Mouse (Mus musculus) large intestine, adult 2 months (tissue): ENCODE data around the gene Sat2. TPM values are rescaled to one million over a fixed set of nuclear protein-coding genes. Genes with fewer than 3 reads are reported as not detected.
"Not testable (repeated sequence)": the region's sequence is repeated elsewhere in the genome, so short reads cannot be mapped to it uniquely, and the experiment has no call there.

Source experiments
- DNase-seq: peaks from one replicate; pipeline ENCODE4 v3.0.0-alpha.2; 2012; ENCODE audit warnings: low read depth, low spot score
- WGBS: fragments of 180-500 bp; shearing (Covaris S2); methylation state at CpG from one replicate; pipeline ENCODE4 v1.1.7; 2018; 5-methylcytosine and 5-hydroxymethylcytosine counted together
- polyA plus RNA-seq: library from polyadenylated mRNA; depleted of rRNA; stranded (reverse); fragments of >200 nt; gene quantifications from 2 replicates; pipeline ENCODE4 v1.2.3, GENCODE M21; 2012

Sat2 gene
- polyA plus RNA-seq, 1 experiment = 1.9 TPM

GRCm38 (mm10) chr11:69594853-69595252, 27.0 kb upstream of the Sat2 start:
- no peak for DNase-seq
- 92% methylated on average over 6 of the region's 6 CpGs for WGBS

- no peak for DNase-seq
- WGBS = 14% methylated on average over 9 of the region's 9 CpGs
Observed at GRCm38 (mm10) chr11:69599436-69599835, 22.4 kb upstream of the Sat2 start.

- WGBS = 29% methylated on average over 6 of the region's 6 CpGs
- no peak for DNase-seq
Observed at GRCm38 (mm10) chr11:69600098-69600497, 21.7 kb upstream of the Sat2 start.

GRCm38 (mm10) chr11:69601768-69602167, 20.1 kb upstream of the Sat2 start:
- no peak for DNase-seq
- WGBS = 45% methylated on average over 3 of the region's 3 CpGs

GRCm38 (mm10) chr11:69603516-69603915, 18.3 kb upstream of the Sat2 start:
- no peak for DNase-seq
- 90% methylated on average over 8 of the region's 8 CpGs for WGBS

GRCm38 (mm10) chr11:69604347-69604746, 17.5 kb upstream of the Sat2 start:
- DNase-seq = no peak
- WGBS = 52% methylated on average over 3 of the region's 3 CpGs

GRCm38 (mm10) chr11:69604795-69605664, 16.8 kb upstream of the Sat2 start:
- WGBS = 1% methylated on average over 73 of the region's 73 CpGs
- no peak for DNase-seq

- 2% methylated on average over 32 of the region's 32 CpGs for WGBS
- DNase-seq = no peak
Observed at GRCm38 (mm10) chr11:69605726-69606490, 15.9 kb upstream of the Sat2 start, which contains the start of gene Atp1b2. Gene Atp1b2, minus strand, starts transcription at chr11:69605942.

- 75% methylated on average over 2 of the region's 2 CpGs for WGBS
- DNase-seq = no peak
Observed at GRCm38 (mm10) chr11:69606491-69606795, 15.4 kb upstream of the Sat2 start.

- DNase-seq = no peak
- WGBS = 61% methylated on average over 2 of the region's 2 CpGs
Observed at GRCm38 (mm10) chr11:69606832-69607231, 15.0 kb upstream of the Sat2 start.

GRCm38 (mm10) chr11:69608525-69608924, 13.3 kb upstream of the Sat2 start:
- 82% methylated on average over 3 of the region's 3 CpGs for WGBS

GRCm38 (mm10) chr11:69609416-69609815, 12.4 kb upstream of the Sat2 start:
- DNase-seq = no peak
- 74% methylated on average over 7 of the region's 7 CpGs for WGBS

More at GRCm38 (mm10) chr11:69608525-69608924, 13.3 kb upstream of the Sat2 start:
- no peak for DNase-seq

GRCm38 (mm10) chr11:69610899-69611298, 10.9 kb upstream of the Sat2 start:
- no peak for DNase-seq
- 57% methylated on average over 4 of the region's 4 CpGs for WGBS

GRCm38 (mm10) chr11:69613553-69614256, 8.1 kb upstream of the Sat2 start:
- WGBS = 7% methylated on average over 19 of the region's 19 CpGs
- DNase-seq = peak; percentile 43

- DNase-seq = not testable (repeated sequence)
- 48% methylated on average over 11 of the region's 11 CpGs for WGBS
Observed at GRCm38 (mm10) chr11:69614257-69614588, 7.6 kb upstream of the Sat2 start.

- DNase-seq = no peak
- WGBS = 50% methylated on average over 10 of the region's 10 CpGs
Observed at GRCm38 (mm10) chr11:69616781-69617180, 5.0 kb upstream of the Sat2 start.

GRCm38 (mm10) chr11:69617805-69618204, 4.0 kb upstream of the Sat2 start, which contains the start of gene Shbg:
Gene Shbg, minus strand, starts transcription at chr11:69617905.
- no peak for DNase-seq
- WGBS = 60% methylated on average over 5 of the region's 5 CpGs

- no peak for DNase-seq
- WGBS = 54% methylated on average over 7 of the region's 7 CpGs
Observed at GRCm38 (mm10) chr11:69620394-69621081, 1.3 kb upstream of the Sat2 start.

- WGBS = 7% methylated on average over 6 of the region's 6 CpGs
- DNase-seq = no peak
Observed at GRCm38 (mm10) chr11:69622406-69622805, 582 bp downstream of the Sat2 start.

- DNase-seq = no peak
- 67% methylated on average over 4 of the region's 4 CpGs for WGBS
Observed at GRCm38 (mm10) chr11:69623006-69623405, 1.2 kb downstream of the Sat2 start.
